Mouse (Mus musculus) neural tube, embryonic 12.5 days (tissue): ENCODE measurements at regions not wholly inside any gene's neighbourhood (a gene's known extent, or its start where the extent isn't known, plus 50 kb on each side); places are given as distances from the start of the nearest gene placed in this dataset.

Experiments
- ATAC-seq: fragments of 200-750 bp; cut with Nextera tagmentation; 2 replicates; pipeline ENCODE4 v1.8.0; 2017; ENCODE audit warnings: low read depth, mild to moderate bottlenecking, moderate TSS enrichment, moderate library complexity; ENCODE audit not compliant: low FRiP score
- H3K27ac ChIP-seq: fragments of 300-500 bp; sonication (generic); 2 replicates; pipeline ENCODE4 v1.5.1; 2016
- H3K27me3 ChIP-seq: fragments of 300-500 bp; sonication (generic); replicated peaks from 2 replicates; pipeline ENCODE4 v1.6.1; 2016; ENCODE audit warnings: mild to moderate bottlenecking
- H3K36me3 ChIP-seq: fragments of 300-500 bp; sonication (generic); 2 replicates; pipeline ENCODE4 v1.6.1; 2016; ENCODE audit warnings: mild to moderate bottlenecking
- H3K4me1 ChIP-seq: fragments of 300-500 bp; sonication (generic); 2 replicates; pipeline ENCODE4 v1.6.1; 2016
- H3K4me2 ChIP-seq: fragments of 300-500 bp; sonication (generic); replicated peaks from 2 replicates; pipeline ENCODE4 v1.6.1; 2016; ENCODE audit warnings: mild to moderate bottlenecking
- H3K4me3 ChIP-seq: fragments of 300-500 bp; sonication (generic); 2 replicates; pipeline ENCODE4 v1.5.1; 2016
- H3K9ac ChIP-seq: fragments of 300-500 bp; sonication (generic); 2 replicates; pipeline ENCODE4 v1.6.1; 2016; ENCODE audit warnings: mild to moderate bottlenecking
- H3K9me3 ChIP-seq: fragments of 300-500 bp; sonication (generic); 2 replicates; pipeline ENCODE4 v1.6.1; 2016; ENCODE audit warnings: mild to moderate bottlenecking
- WGBS: fragments of 180-500 bp; shearing (Covaris S2); methylation state at CpG from one replicate; pipeline ENCODE4 v1.1.7; 2016; 5-methylcytosine and 5-hydroxymethylcytosine counted together

DNA sequence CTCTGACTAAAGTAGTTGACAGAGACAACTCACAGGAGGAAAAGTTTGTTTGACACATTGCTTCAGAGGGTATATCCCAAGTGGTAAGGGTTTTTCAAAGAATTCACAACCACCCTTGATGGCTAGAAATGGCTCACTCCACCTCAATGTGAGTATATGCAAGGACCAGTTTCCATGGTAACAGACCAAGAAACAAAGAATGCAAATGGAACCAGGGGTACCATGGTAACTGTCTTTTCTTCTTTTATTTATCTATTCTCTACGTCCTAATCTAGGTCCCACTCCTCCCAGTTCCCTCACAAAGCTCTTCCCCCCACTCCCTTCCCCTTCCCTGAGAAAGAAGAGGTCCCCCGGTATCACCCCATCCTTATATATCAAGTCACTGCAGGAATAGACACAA is 57.5 kb downstream of the Ins1 start:
- Histone ChIP-seq H3K27me3 (no peaks in the 10 kb centered on the region), H3K4me1 (no peaks in the 10 kb centered on the region), H3K4me3 (no peak overlapping the region), H3K4me2 (no peak overlapping the region), H3K9me3 (no peaks in the 10 kb centered on the region), H3K27ac (no peak overlapping the region), H3K9ac (no peak overlapping the region), H3K36me3 (no peaks in the 10 kb centered on the region)
- 16% methylated on average over 2 of the region's 2 CpGs for WGBS
- 0 out of 2 replicates have a peak, but pooled peaks have one; percentile 33 for ATAC-seq

DNA sequence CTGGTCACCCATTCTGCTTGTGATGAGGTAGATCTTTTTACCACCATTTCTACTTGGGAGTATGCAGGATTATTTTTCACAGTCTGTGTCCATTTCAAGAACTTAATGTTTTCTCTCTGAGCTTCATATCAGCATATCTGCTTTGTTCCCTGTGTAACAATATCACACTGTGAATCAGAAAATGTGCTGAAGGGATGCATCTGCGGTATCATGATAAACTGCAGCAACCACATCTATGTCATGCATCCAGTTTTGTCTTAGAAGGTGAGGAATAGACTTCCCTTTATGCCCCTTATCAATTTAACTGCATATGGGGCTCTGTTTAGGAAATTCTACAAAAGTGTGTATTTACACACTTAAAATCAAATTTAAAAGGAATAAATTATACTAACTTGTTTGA is 67.3 kb downstream of the Ins1 start:
- Histone ChIP-seq H3K4me1 (no peaks in the 10 kb centered on the region), H3K27ac (no peak overlapping the region), H3K4me3 (no peak overlapping the region), H3K9me3 (no peaks in the 10 kb centered on the region), H3K36me3 (no peaks in the 10 kb centered on the region), H3K4me2 (no peak overlapping the region), H3K9ac (no peak overlapping the region), H3K27me3 (no peaks in the 10 kb centered on the region)
- ATAC-seq: no peak
- 87% methylated on average over 1 of the region's 1 CpGs for WGBS

DNA sequence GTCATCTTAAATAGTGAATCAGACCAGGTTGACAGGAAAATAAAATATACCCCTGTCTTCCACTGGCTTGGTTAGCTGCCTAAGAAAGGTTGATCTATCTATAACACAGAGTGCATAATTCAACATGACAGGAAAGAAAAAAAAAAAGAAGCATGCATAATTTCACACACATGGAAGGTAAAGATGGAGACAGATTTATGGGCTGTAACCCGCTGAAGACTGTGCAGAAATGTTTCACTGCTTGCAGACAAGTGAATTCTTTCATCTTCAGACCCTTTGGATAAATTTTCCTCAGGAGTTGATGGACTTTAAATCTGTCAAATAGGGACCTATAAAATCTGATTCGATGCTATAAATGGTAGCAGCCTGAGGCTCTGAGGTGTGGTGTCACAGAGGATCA is 91.1 kb downstream of the Ins1 start:
- H3K9ac ChIP-seq: no peak overlapping the region
- ATAC-seq: no peak
- H3K4me2 ChIP-seq: no peak overlapping the region
- WGBS: 23% methylated on average over 2 of the region's 2 CpGs
- H3K9me3 ChIP-seq: no peaks in the 10 kb centered on the region
- peaks cover 4% of the 10 kb centered on the region; the same call in 1 of the 2 replicates for H3K4me1 ChIP-seq
- H3K36me3 ChIP-seq: no peaks in the 10 kb centered on the region
- H3K27me3 ChIP-seq: no peaks in the 10 kb centered on the region
- no peak overlapping the region for H3K27ac ChIP-seq
- H3K4me3 ChIP-seq: no peak overlapping the region

DNA sequence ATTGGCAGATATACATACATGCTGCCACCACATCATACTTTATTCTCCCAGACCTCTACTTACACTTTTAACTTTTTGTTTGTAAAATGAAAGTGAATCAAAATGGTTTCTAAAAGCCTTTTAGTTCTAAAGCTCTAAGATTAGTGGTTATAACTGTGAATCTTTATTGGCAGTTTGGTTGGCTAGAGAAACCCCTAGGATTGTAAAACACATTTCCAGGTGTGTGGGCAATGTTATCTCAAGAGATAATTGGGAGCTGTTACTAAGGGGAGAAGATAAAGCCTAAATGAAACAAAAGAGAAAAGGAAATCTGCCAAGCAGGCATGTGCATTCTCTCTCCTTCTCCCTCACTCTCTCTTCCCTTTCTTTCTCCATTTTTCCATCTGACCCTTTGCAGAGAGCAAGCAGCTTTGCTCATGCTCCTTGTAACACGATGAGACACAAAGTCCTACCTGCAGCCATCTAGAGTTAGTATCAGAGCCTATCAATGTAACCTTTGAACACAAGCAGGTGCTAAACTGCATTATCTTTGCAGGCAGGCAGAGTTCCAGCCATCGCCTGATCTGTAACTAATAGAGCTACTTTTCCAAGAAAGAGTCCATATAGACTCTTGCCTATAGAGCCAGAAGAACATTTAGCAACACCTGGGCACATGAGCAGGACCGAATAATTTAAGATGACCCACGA is 110.9 kb downstream of the Ins1 start:
- no peaks in the 10 kb centered on the region for H3K4me1 ChIP-seq
- no peaks in the 10 kb centered on the region for H3K27me3 ChIP-seq
- no peaks in the 10 kb centered on the region for H3K36me3 ChIP-seq
- no peak overlapping the region for H3K4me2 ChIP-seq
- H3K9me3 ChIP-seq: no peaks in the 10 kb centered on the region
- WGBS: 89% methylated on average over 4 of the region's 4 CpGs
- H3K27ac ChIP-seq: no peak overlapping the region
- no peak overlapping the region for H3K4me3 ChIP-seq
- no peak for ATAC-seq
- H3K9ac ChIP-seq: no peak overlapping the region

DNA sequence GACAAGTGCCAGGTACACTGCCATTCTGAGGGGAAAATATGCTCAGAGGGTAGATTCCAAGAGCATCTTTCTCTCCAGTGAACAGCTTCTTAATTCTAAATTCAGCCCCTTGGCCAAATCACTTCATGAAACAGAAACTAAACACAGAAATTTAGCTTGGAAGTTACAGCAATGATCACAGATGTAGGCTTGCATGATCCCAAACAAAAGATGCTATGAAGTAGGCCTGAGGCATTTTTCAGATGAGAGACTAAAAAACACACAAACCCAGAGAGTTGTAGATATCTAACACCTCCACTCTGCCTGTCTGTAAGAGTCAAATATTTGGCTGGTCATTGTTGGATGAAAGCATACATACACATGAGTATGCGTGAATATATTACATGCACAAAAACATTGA is 142.6 kb downstream of the Ins1 start:
- no peak for ATAC-seq
- H3K4me3 ChIP-seq: no peak overlapping the region
- H3K4me2 ChIP-seq: no peak overlapping the region
- WGBS: 92% methylated on average over 1 of the region's 1 CpGs
- H3K9ac ChIP-seq: no peak overlapping the region
- no peaks in the 10 kb centered on the region for H3K9me3 ChIP-seq
- no peaks in the 10 kb centered on the region for H3K4me1 ChIP-seq
- H3K27me3 ChIP-seq: no peaks in the 10 kb centered on the region
- no peak overlapping the region for H3K27ac ChIP-seq
- no peaks in the 10 kb centered on the region for H3K36me3 ChIP-seq

DNA sequence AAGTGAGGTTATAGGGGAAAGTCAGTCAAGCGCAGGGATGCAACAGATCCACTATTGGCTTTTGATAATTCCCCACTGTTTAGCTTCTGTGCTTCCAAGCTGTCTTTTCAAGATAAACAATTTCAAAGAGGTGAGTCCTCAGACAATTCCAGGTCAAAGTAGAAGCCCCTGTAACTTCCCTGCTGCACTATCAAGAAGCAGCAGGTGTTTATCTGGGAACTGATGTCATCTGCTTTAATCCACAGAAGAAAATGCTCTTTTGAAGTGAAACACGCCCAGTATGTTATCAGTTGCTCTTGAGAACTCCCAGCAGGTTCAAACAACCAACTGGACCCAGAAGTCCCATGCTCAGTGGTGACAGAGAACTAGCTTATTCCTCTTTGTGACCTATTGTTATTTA is 164.7 kb downstream of the Ins1 start:
- no peaks in the 10 kb centered on the region for H3K27me3 ChIP-seq
- 81% methylated on average over 2 of the region's 2 CpGs for WGBS
- H3K9me3 ChIP-seq: no peaks in the 10 kb centered on the region
- no peaks in the 10 kb centered on the region for H3K36me3 ChIP-seq
- ATAC-seq: no peak
- H3K4me1 ChIP-seq: no peaks in the 10 kb centered on the region
- no peak overlapping the region for H3K9ac ChIP-seq
- no peak overlapping the region for H3K27ac ChIP-seq
- no peak overlapping the region for H3K4me3 ChIP-seq
- no peak overlapping the region for H3K4me2 ChIP-seq

DNA sequence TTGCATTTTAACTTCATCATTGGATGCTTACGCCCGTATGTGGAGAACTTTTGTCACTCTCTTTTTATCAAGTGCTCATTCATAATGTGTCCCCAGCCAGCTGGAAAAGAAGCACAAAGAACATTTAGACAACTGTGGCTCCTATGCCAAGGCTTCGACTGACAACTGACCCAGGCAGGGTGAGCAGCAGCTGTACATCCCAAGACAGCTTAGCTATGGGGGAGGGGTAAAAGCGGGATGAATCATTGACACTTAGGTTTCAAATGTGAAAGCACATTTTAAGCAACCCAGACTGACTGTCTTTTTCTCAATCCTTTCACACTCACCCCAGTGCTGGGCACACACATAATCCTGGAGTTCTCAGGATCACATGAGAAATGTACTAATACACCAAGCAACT is 178.4 kb downstream of the Ins1 start:
- no peak overlapping the region for H3K4me2 ChIP-seq
- no peak overlapping the region for H3K27ac ChIP-seq
- H3K4me1 ChIP-seq: no peaks in the 10 kb centered on the region
- H3K9me3 ChIP-seq: no peaks in the 10 kb centered on the region
- WGBS: 85% methylated on average over 4 of the region's 4 CpGs
- H3K36me3 ChIP-seq: no peaks in the 10 kb centered on the region
- no peaks in the 10 kb centered on the region for H3K27me3 ChIP-seq
- no peak for ATAC-seq
- H3K4me3 ChIP-seq: no peak overlapping the region
- H3K9ac ChIP-seq: no peak overlapping the region

DNA sequence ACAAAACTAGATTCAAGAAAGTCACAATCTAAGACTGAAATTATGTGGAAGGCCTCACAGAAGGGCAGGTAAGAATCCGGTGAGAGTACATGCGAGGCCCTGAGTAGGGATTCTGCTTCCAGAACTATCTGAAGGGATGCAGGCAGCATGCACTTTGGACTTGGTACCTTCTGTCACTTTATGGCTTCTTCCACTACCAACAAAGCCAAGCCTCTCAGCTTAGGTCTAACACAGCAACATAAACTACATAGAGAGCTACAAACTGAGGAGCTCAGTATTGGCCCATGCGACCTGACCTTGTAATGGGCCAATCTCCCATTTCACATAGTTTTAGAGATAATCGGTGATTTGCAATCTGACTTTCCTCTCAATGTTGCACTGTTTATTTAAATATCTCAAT is 184.8 kb downstream of the Ins1 start:
- H3K4me3 ChIP-seq: no peak overlapping the region
- no peaks in the 10 kb centered on the region for H3K9me3 ChIP-seq
- no peaks in the 10 kb centered on the region for H3K4me1 ChIP-seq
- no peak overlapping the region for H3K9ac ChIP-seq
- no peak for ATAC-seq
- 94% methylated on average over 4 of the region's 4 CpGs for WGBS
- no peak overlapping the region for H3K4me2 ChIP-seq
- H3K27me3 ChIP-seq: no peaks in the 10 kb centered on the region
- H3K36me3 ChIP-seq: no peaks in the 10 kb centered on the region
- H3K27ac ChIP-seq: no peak overlapping the region

DNA sequence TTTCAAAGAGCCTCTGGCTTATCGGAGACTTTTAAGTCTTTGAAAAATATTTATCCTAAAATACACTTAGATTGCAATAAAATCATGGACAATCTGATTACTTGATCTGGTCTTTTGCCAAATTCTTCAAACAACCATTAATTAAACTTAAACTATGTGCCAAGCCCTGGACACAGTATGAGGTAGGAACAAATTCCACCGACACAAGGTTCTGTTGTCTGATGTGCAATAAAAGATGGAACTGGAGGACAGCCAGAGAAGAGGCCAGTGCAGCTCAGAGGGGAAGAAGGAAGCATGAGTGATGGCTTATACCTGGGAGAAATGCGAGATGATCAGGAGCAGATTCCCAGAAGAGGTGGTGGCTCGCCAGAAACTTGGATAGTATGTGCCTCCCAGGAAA is 185.3 kb downstream of the Ins1 start:
- no peak for ATAC-seq
- no peak overlapping the region for H3K9ac ChIP-seq
- H3K4me3 ChIP-seq: no peak overlapping the region
- no peaks in the 10 kb centered on the region for H3K9me3 ChIP-seq
- no peak overlapping the region for H3K27ac ChIP-seq
- no peaks in the 10 kb centered on the region for H3K36me3 ChIP-seq
- 88% methylated on average over 4 of the region's 4 CpGs for WGBS
- no peaks in the 10 kb centered on the region for H3K4me1 ChIP-seq
- H3K4me2 ChIP-seq: no peak overlapping the region
- no peaks in the 10 kb centered on the region for H3K27me3 ChIP-seq
